Mouse (Mus musculus) ES-E14 (cell line): ENCODE results near the gene Rasa4.
A peak's percentile ranks its signal among the peaks of the same experiment; 100 is the strongest.

ENCODE experiments used
- CHD2 ChIP-seq: IDR thresholded peaks from 2 replicates; pipeline ENCODE4 v1.6.1; 2014; ENCODE audit warnings: mild to moderate bottlenecking, low read depth, low read length, inconsistent platforms
- HCFC1 ChIP-seq: IDR thresholded peaks from 2 replicates; pipeline ENCODE4 v1.6.1; 2012; ENCODE audit warnings: low read length, inconsistent platforms, borderline replicate concordance; ENCODE audit not compliant: insufficient read depth
- MAFK ChIP-seq: IDR thresholded peaks from 2 replicates; pipeline ENCODE4 v1.6.1; 2014; ENCODE audit warnings: mild to moderate bottlenecking, low read depth, low read length, inconsistent platforms; ENCODE audit not compliant: insufficient read depth
- ZC3H11A ChIP-seq: IDR thresholded peaks from 2 replicates; pipeline ENCODE4 v1.6.1; 2012; ENCODE audit warnings: low read depth, mild to moderate bottlenecking, inconsistent platforms, low read length, borderline replicate concordance
- ZNF384 ChIP-seq: IDR thresholded peaks from 2 replicates; pipeline ENCODE4 v1.6.1; 2012; ENCODE audit warnings: low read depth, low read length, inconsistent platforms

- 0 out of 2 replicates have a peak, but pooled peaks have one; percentile 10 for TF ChIP-seq MAFK
- no peak for TF ChIP-seq CHD2
- no peak for TF ChIP-seq ZNF384
- no peak for TF ChIP-seq ZC3H11A
- no peak for TF ChIP-seq HCFC1
Observed at GRCm38 (mm10) chr5:136084891-136085651, 1.4 kb downstream of the Rasa4 start.
